Mouse (Mus musculus) ZHBTc4 (cell line): ENCODE measurements at regions not wholly inside any gene's neighbourhood (a gene's known extent, or its start where the extent isn't known, plus 50 kb on each side); places are given as distances from the start of the nearest gene placed in this dataset.

ENCODE experiments used
- DNase-seq: peaks from one replicate; pipeline ENCODE4 v3.0.0-alpha.2; 2011; ENCODE audit warnings: low read depth, low spot score

- DNase-seq, result no peak
Observed at GRCm38 (mm10) chr19:49563612-49564256, 1114.7 kb downstream of the Sorcs1 start.

- peak; percentile 55 for DNase-seq
Observed at GRCm38 (mm10) chr19:49539445-49540407, 1138.7 kb downstream of the Sorcs1 start.
